Mouse (Mus musculus) heart, adult 2 months (tissue): ENCODE measurements around the gene Eya2. TPM values are rescaled to one million over a fixed set of nuclear protein-coding genes. Genes with fewer than 3 reads are reported as not detected.
A peak's percentile ranks its signal among the peaks of the same experiment; 100 is the strongest.

Source experiments
- DNase-seq, 2 experiments: peaks; one replicate each; pipeline ENCODE4 v3.0.0; 2021
- H3K27ac ChIP-seq: fragments of 200-600 bp; 2 replicates; pipeline ENCODE4 v1.8.1; 2022
- H3K27me3 ChIP-seq: fragments of 200-500 bp; 2 replicates; pipeline ENCODE4 v1.6.1; 2012; ENCODE audit warnings: mild to moderate bottlenecking, low read length, inconsistent platforms, mixed read lengths; ENCODE audit not compliant: control insufficient read depth, insufficient read depth
- H3K36me3 ChIP-seq: fragments of 200-500 bp; 2 replicates; pipeline ENCODE4 v1.6.1; 2012; ENCODE audit warnings: low read length, inconsistent platforms; ENCODE audit not compliant: control insufficient read depth, insufficient read depth
- H3K4me1 ChIP-seq: fragments of 200-500 bp; 2 replicates; pipeline ENCODE4 v1.6.1; 2011; ENCODE audit warnings: low read length; ENCODE audit not compliant: control insufficient read depth, insufficient read depth
- H3K4me3 ChIP-seq: fragments of 200-600 bp; 2 replicates; pipeline ENCODE4 v1.8.1; 2022
- H3K79me2 ChIP-seq: fragments of 200-500 bp; replicated peaks from 2 replicates; pipeline ENCODE4 v1.6.1; 2012; ENCODE audit warnings: mild to moderate bottlenecking, inconsistent platforms, low read length, moderate library complexity, mixed read lengths; ENCODE audit not compliant: control insufficient read depth, insufficient read depth
- H3K9ac ChIP-seq: fragments of 200-500 bp; 2 replicates; pipeline ENCODE4 v1.6.1; 2012; ENCODE audit warnings: low read depth, mild to moderate bottlenecking, control low read depth, inconsistent platforms, low read length, mixed read lengths
- CTCF ChIP-seq: fragments of 200-600 bp; IDR thresholded peaks from 2 replicates; pipeline ENCODE4 v1.8.1; 2022; ENCODE audit warnings: antibody characterized with exemption, mild to moderate bottlenecking, moderate library complexity
- EP300 ChIP-seq: fragments of 200-500 bp; IDR thresholded peaks from 2 replicates; pipeline ENCODE4 v1.6.1; 2011; ENCODE audit warnings: low read depth, low read length, control low read depth; ENCODE audit not compliant: insufficient read depth
- POLR2A ChIP-seq: fragments of 200-500 bp; IDR thresholded peaks from 2 replicates; pipeline ENCODE4 v1.6.1; 2011; ENCODE audit warnings: mild to moderate bottlenecking, low read depth, low read length, control low read depth; ENCODE audit not compliant: insufficient read depth
- WGBS: fragments of 180-500 bp; shearing (Covaris S2); methylation state at CpG from one replicate; pipeline ENCODE4 v1.1.7; 2018; 5-methylcytosine and 5-hydroxymethylcytosine counted together
- intact Hi-C: fragments of 180-260 bp; cut with DNase I; formaldehyde crosslinking; loops from one replicate; pipeline ENCODE4 v1.15.1; 2025
- polyA plus RNA-seq: library from polyadenylated mRNA; depleted of rRNA; stranded (reverse); fragments of >200 nt; gene quantifications from 2 replicates; pipeline ENCODE4 v1.2.3, GENCODE M21; 2012; rRNA removed
- total RNA-seq, 2 experiments: library from RNA; stranded (reverse); gene quantifications; 2 replicates each; pipeline ENCODE4 v1.2.3; 2021

The Eya2 gene
- total and polyA plus RNA-seq, 3 experiments: 0.55 to 5.5 (median 1.6) TPM

DNA sequence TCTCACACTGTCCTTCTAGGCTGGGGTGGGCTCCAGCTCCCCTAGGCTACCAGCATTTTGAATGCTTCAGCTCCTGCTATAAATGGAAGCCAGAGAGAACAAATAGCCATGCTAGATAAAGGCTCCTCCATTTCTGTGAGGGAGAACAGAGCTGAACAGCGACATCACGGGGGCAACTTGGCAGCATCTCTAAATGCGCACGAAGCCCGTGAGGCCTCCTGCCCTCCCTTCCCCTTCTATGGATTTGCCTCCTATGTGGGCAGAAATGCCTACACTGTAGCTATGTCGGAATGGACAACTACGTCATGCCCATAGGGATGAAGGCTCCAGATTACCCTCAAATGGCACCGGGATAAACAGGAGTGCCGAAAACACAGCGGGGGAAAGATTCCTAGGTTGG lies 222.6 kb downstream of the Eya2 start:
- Histone ChIP-seq H3K27me3 (no peaks in the 10 kb centered on the region), H3K79me2 (no peaks in the 10 kb centered on the region; the same call in 1 of the 2 replicates), H3K27ac (peak overlapping the region; percentile 40; the same call in 1 of the 2 replicates), H3K4me3 (no peak overlapping the region), H3K9ac (no peak overlapping the region), H3K36me3 (no peaks in the 10 kb centered on the region), H3K4me1 (peaks cover 4% of the 10 kb centered on the region)
- intact Hi-C loops: loop anchor here (10.0 kb wide), 1 partner anchor 747 kb away; no protein-coding TSS in a partner anchor
- WGBS: 64% methylated on average over 10 of the region's 10 CpGs
- no peak for TF ChIP-seq EP300
- TF ChIP-seq CTCF: no peak
- TF ChIP-seq POLR2A: no peak
- DNase-seq: peak in 1 of 2 experiments; percentile 31

DNA sequence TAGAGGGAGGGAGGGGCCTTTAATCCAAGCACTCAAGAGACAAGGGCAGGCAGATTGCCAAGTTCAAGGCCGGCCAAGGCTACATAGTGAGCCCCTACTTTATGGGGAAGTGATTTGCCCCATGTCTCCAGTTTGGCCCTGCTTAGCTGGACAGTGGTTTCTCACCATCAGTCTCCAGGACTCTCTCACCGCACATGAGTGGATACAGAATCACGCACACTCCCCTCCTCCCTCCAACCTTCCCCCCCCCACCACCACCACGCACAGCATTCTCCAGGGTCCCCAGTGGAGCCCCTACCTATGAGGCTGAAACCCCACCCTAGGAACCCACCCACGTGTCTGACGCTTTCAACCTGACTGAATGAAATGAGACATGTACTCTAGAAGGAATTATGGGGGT lies 223.7 kb downstream of the Eya2 start:
- H3K4me1 ChIP-seq: peaks cover 4% of the 10 kb centered on the region
- no peaks in the 10 kb centered on the region; the same call in 1 of the 2 replicates for H3K79me2 ChIP-seq
- no peaks in the 10 kb centered on the region for H3K36me3 ChIP-seq
- no peak overlapping the region for H3K4me3 ChIP-seq
- H3K27me3 ChIP-seq: no peaks in the 10 kb centered on the region
- H3K27ac ChIP-seq: no peak overlapping the region
- no peak overlapping the region for H3K9ac ChIP-seq
- TF ChIP-seq POLR2A (no peak), CTCF (no peak), EP300 (no peak)
- 81% methylated on average over 6 of the region's 6 CpGs for WGBS
- intact Hi-C loops: loop anchor here (2.0 to 10.0 kb wide), 2 partner anchors 228 to 746 kb away; no protein-coding TSS in a partner anchor
- DNase-seq: peak in 1 of 2 experiments; percentile 6

DNA sequence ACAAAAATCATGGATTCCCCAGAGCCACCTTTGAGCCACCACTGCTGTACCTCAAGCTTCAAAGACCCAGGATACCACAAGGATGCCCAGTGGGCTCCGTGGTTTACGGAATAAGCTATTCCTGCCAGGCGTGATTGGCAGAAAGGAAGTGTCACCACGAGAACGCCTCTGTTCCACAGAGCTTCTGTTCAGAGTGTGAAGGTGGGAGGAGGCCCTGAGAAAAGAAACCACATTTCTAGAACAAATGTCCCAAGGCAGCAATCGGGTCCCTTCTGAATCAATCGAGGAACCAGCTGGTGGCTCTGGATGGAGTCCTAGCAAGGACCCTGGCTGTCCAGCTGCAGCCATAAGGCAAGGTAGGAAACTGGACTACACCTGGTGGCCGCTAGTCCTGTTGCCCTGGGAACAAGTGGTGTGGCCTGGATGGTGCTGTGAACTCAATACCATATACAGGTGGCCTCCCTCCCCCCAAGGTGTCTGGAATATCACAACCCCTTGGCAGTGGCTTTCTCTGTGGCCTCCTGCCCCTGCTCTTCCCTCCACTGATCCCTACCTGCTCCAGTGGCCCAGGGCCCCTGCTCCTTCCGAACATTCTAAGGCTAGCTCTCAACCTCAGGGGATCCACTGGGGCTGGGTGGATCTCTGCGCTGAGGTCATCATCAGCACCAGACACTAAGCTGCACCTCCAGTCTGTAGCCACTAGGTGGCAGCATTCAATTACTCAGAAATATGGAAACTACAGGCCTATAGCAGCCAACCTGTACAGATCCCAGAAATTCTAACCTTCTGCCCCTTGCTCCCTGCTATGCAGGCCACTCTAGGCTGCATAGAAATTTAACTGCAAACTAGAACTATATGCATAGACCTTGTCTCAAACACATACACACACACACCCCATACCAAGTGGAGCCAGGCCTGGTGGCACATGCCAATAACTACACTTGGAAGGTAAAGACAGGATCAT lies 224.4 kb downstream of the Eya2 start:
- intact Hi-C loops: loop anchor here (1.0 to 10.0 kb wide), 3 partner anchors 95 to 746 kb away; no protein-coding TSS in a partner anchor
- Histone ChIP-seq H3K4me1 (peaks cover 4% of the 10 kb centered on the region), H3K27ac (no peak overlapping the region), H3K27me3 (no peaks in the 10 kb centered on the region), H3K4me3 (no peak overlapping the region), H3K9ac (no peak overlapping the region), H3K36me3 (no peaks in the 10 kb centered on the region), H3K79me2 (no peaks in the 10 kb centered on the region; the same call in 1 of the 2 replicates)
- TF ChIP-seq CTCF: peak; percentile 96
- no peak for TF ChIP-seq POLR2A
- peak; percentile 90; the same call in 1 of the 2 replicates for TF ChIP-seq EP300
- WGBS: 72% methylated on average over 10 of the region's 10 CpGs
- peak; percentile 68 to 70 for DNase-seq

DNA sequence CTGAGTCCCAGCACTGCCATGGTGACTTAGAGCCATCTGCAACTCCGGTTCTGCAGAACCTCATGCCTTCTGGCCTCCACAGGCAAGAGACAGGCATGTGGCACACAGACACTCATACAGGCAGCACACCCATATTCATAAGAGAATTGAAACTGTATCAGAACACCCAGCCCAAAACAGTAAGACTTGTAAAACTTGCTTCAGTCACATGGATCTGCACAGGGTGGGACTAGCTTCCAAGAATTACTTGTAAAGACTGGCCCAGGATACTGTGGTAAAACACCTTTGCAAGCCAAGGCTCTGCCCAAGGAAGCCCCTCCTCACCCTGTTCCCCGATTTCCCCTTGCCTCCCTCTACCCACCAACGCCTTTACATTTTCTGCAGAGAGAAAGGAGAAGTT lies 225.2 kb downstream of the Eya2 start:
- peaks cover 7% of the 10 kb centered on the region for H3K4me1 ChIP-seq

DNA sequence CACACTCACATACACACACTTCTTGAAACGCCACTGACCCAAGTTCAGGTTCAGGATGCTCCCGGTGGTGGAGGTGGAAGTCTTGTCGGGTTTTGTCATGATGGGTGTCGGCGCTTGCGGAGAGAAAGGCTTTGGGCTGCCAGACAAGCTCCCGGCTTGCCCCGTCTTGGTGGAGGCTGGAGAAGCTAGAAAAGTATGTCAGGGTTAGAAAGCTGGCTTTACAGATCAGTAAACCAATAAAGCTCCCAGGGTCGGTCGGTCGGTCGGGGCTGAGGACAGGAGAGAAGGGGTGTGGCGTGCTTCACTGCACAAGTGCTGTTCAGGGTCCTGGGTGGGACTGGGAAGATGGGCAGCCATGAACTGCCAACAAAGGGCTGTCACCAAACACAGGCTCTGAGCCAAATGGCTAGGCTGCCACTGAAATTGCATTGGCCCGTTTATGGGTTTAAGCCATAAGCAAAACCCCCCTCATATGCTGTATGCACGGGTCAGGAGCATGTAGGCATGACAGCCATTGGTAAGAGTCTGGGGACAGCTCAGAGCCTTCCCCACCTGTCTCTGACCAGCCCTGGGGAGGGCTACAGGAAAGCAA lies 225.8 kb downstream of the Eya2 start:
- no peak for TF ChIP-seq CTCF
- no peak for TF ChIP-seq POLR2A
- TF ChIP-seq EP300: no peak
- 64% methylated on average over 15 of the region's 15 CpGs for WGBS
- intact Hi-C loops: no loop called here
- Histone ChIP-seq H3K4me3 (no peak overlapping the region), H3K9ac (no peak overlapping the region), H3K79me2 (no peaks in the 10 kb centered on the region; the same call in 1 of the 2 replicates), H3K27me3 (no peaks in the 10 kb centered on the region), H3K27ac (no peak overlapping the region), H3K4me1 (peaks cover 7% of the 10 kb centered on the region), H3K36me3 (no peaks in the 10 kb centered on the region)
- DNase-seq: no peak

More for the DNA sequence above, 225.2 kb downstream of the Eya2 start:
- Histone ChIP-seq H3K36me3 (no peaks in the 10 kb centered on the region), H3K9ac (no peak overlapping the region), H3K79me2 (no peaks in the 10 kb centered on the region; the same call in 1 of the 2 replicates), H3K4me3 (no peak overlapping the region), H3K27ac (no peak overlapping the region), H3K27me3 (no peaks in the 10 kb centered on the region)
- no peak for DNase-seq
- TF ChIP-seq POLR2A (no peak), CTCF (no peak), EP300 (no peak)
- WGBS: 78% methylated on average over 3 of the region's 3 CpGs
- intact Hi-C loops: no loop called here

Other genes with a start within 250 kb of the Eya2 start
- not detected for gene Zfp663, start 226.3 kb upstream of the Eya2 start, total RNA-seq
- gene Zfp663, start 226.3 kb upstream of the Eya2 start, polyA plus RNA-seq: not detected in 2 replicates
- gene Zfp334, start 206.8 kb upstream of the Eya2 start, total RNA-seq: 1 to 10 TPM; 2.1 to 2.3 TPM
- 1.3 and 2.0 TPM in 2 replicates for gene Zfp334, start 206.8 kb upstream of the Eya2 start, polyA plus RNA-seq
- gene Ocstamp, start 194.6 kb upstream of the Eya2 start, total RNA-seq: not detected
- gene Ocstamp, start 194.6 kb upstream of the Eya2 start, polyA plus RNA-seq: 0.02 TPM in 1 of 2 replicates, not detected in the other
- under 1 TPM; 0.31 to 0.68 TPM for gene Slc13a3, start 121.8 kb upstream of the Eya2 start, total RNA-seq
- 0.29 and 0.35 TPM in 2 replicates for gene Slc13a3, start 121.8 kb upstream of the Eya2 start, polyA plus RNA-seq
- gene Trp53rka, start 101.7 kb upstream of the Eya2 start, total RNA-seq: 1 to 10 TPM; 8.8 to 9.2 TPM
- gene Trp53rka, start 101.7 kb upstream of the Eya2 start, polyA plus RNA-seq: 10.9 and 14.4 TPM in 2 replicates
- 1 to 10 TPM; 5.0 to 5.8 TPM for gene Slc2a10, start 91.2 kb upstream of the Eya2 start, total RNA-seq
- gene Slc2a10, start 91.2 kb upstream of the Eya2 start, polyA plus RNA-seq: 3.8 and 4.4 TPM in 2 replicates